Mouse (Mus musculus): ENCODE data around the gene Zfp108.

- no peak for TF ChIP-seq TAL1 (IDR thresholded peaks at IDR 0.05; ENCODE audit: low read length)
- TF ChIP-seq GATA1 (IDR thresholded peaks at IDR 0.05; ENCODE audit: low read length), result no peak
Observed at GRCm38 (mm10) chr7:24207488-24208261, 46.9 kb upstream of the Zfp108 start.

Measured in erythroblast, embryonic 14.5 days (primary cell).